Mouse (Mus musculus): ENCODE measurements at regions not wholly inside any gene's neighbourhood (a gene's known extent, or its start where the extent isn't known, plus 50 kb on each side); places are given as distances from the start of the nearest gene placed in this dataset.
A peak's percentile ranks its signal among the peaks of the same experiment; 100 is the strongest.

DNA sequence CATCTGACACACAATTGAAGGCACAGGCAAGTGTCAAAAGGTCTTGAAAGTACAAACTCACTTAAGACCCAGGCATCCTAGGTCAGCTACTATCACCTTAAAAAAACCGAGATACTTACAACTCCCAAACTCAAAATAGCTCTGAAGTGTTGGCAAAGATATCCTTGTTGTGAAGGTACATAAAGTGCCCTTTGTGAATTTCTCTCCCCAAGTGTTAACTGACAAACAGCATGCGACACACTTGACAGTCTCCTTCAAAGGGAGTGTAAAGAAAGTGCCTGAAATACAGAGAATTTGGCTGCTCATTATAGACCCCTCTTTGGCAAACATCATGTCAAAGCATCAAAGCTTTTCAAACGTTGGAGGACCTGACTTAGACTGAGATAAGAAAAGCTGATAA lies 2634.2 kb downstream of the 9330182O14Rik start:
- DNase-seq (ENCODE audit: extremely low read depth, insufficient read length, low spot score), result no peak

DNA sequence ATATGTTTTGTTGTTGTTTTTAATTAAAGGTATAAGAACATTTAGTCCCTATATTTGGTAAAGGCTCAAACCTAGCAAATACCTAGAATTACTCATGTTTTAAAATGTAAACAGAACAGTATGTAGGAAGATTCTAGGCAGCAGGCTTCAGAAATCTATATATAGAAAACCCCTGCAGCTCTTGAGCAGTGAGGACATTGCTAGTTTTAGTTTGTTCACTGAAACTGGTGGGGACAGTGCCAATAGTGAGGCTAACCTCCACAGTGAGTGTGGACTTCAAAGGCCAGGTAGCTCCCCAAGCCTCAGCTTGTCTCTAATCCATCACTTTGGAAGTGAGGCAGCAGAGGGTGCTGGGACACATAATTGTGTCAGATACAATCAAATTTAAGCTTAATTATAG lies 2645.7 kb downstream of the 9330182O14Rik start:
- no peak for DNase-seq (ENCODE audit: extremely low read depth, insufficient read length, low spot score)

- no peak for DNase-seq (ENCODE audit: extremely low read depth, insufficient read length, low spot score)
Measured at GRCm38 (mm10) chr15:42801217-42801616, 2667.1 kb downstream of the 9330182O14Rik start.

DNA sequence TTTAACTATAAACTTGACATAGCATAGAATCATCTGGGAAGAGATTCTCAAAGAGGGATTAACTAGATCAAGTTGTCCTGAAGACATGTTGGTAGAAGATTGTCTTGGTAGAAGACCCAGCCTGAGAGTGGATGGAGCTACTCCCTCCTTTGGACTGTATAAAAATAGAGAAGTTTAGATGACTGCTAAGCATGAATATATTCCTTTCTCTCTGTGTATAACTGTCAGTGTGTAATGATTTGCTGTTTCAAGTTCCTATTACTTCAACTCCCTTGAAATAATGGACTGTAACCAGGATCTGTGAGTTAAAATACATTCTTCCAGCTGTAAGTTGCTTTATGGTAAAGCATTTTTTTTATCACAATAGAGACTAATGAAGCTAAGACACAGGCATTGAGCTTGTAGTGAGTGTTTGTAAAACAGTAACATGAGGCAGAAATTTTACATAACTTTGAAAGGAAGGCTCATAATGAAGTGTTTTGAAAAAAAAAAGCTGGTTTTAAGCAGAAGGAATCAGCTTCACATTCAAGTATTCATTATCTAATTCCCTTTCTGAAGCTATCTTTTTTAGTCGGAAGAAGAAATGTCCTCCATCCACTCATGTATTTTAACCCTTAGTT lies 2676.8 kb downstream of the 9330182O14Rik start:
- DNase-seq (ENCODE audit: extremely low read depth, insufficient read length, low spot score), result no peak

GRCm38 (mm10) chr15:42815026-42815724 lies 2681.0 kb downstream of the 9330182O14Rik start:
- DNase-seq (ENCODE audit: extremely low read depth, insufficient read length, low spot score), result no peak

GRCm38 (mm10) chr15:42838839-42839238 lies 2704.7 kb downstream of the 9330182O14Rik start:
- no peak for DNase-seq (ENCODE audit: extremely low read depth, insufficient read length, low spot score)

GRCm38 (mm10) chr15:42850003-42850402 lies 2715.8 kb downstream of the 9330182O14Rik start:
- DNase-seq (ENCODE audit: extremely low read depth, insufficient read length, low spot score), result no peak

DNA sequence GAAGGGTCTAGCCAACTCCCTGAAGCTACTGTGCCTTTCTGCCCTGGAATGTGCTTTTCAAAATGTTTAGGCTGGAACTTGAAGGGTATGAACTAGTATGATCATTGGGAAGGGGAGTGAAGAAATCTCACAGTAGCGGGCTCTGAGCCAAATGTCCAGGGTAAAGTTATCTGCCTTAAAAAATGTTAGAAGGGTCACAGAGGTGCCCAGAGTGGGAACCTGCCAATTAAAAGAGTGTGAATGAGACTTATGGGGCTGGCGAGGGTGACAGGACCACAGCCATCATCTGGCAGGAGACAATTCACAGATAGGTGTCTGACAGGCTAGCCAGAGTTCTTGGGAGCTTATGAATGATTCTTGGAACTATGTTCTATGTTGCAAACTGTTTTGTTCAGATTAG lies 2738.3 kb downstream of the 9330182O14Rik start:
- DNase-seq (ENCODE audit: extremely low read depth, insufficient read length, low spot score), result no peak

GRCm38 (mm10) chr15:42894611-42895010 lies 2760.4 kb downstream of the 9330182O14Rik start:
- DNase-seq (ENCODE audit: extremely low read depth, insufficient read length, low spot score), result no peak

- DNase-seq (ENCODE audit: extremely low read depth, insufficient read length, low spot score), result no peak
Measured at GRCm38 (mm10) chr15:42900056-42900455, 2765.9 kb downstream of the 9330182O14Rik start.

DNA sequence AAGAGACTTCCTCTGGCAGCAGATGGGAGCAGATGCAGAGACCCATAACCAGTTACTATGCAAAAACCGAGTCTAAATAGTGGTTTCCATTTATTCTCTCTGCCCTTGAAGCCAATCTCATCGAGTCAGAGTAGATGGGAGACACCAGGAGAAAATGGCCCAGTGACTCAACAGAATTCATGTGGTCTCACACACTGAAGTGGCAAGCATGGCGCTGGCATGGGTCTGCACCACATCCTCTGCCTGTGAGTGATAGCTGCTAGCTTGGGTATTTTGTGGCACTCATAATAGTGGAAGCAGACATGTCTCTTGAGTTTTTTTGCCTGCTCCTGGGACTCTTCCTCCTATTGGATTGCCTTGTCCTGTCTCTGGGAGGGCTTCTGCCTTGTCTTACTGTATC lies 2767.6 kb downstream of the 9330182O14Rik start:
- DNase-seq (ENCODE audit: extremely low read depth, insufficient read length, low spot score), result no peak

DNA sequence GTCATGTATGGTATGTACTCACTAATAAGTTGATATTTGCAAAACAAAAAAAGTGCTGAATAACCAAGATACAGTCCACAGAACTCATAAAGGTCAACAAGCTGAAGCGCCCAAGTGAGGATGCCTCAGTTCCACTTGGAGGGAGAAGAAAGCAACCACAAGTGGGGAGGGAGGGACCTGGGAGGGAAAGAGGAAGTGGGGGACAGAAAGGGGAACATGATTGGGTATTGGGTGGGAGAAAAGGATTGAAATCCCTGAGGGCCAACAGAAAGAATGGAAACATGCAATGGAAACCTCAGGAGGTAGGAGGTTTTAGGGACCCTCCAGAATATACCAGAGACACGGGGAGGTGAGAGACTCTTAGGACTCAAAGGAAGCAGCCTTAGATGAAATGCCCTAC lies 2777.2 kb downstream of the 9330182O14Rik start:
- no peak for DNase-seq (ENCODE audit: extremely low read depth, insufficient read length, low spot score)

- no peak for DNase-seq (ENCODE audit: extremely low read depth, insufficient read length, low spot score)
Measured at GRCm38 (mm10) chr15:42912880-42913279, 2778.7 kb downstream of the 9330182O14Rik start.

GRCm38 (mm10) chr15:42913285-42913684 lies 2779.1 kb downstream of the 9330182O14Rik start:
- DNase-seq (ENCODE audit: extremely low read depth, insufficient read length, low spot score), result no peak

DNA sequence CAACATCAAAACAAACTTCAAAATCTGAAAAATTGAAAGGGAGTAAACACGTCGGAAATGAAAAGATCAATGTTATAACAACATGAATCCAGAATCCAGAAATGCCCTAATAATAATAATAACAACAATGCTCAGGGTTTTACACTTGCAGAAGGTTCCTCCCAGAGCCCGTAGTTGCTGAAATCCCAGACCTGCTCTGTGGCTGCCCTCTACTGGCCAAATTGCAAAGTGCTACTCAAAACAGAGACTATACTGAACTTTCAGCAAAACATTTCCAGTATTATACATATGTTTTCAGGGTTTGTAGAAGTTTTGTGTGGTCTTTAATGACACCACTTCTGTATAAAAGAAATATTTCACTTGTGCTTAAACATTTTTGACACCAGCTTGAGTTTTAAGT lies 2779.9 kb downstream of the 9330182O14Rik start:
- DNase-seq (ENCODE audit: extremely low read depth, insufficient read length, low spot score), result no peak

GRCm38 (mm10) chr15:42915195-42915594 lies 2781.0 kb downstream of the 9330182O14Rik start:
- DNase-seq (ENCODE audit: extremely low read depth, insufficient read length, low spot score), result peak; percentile 2

DNA sequence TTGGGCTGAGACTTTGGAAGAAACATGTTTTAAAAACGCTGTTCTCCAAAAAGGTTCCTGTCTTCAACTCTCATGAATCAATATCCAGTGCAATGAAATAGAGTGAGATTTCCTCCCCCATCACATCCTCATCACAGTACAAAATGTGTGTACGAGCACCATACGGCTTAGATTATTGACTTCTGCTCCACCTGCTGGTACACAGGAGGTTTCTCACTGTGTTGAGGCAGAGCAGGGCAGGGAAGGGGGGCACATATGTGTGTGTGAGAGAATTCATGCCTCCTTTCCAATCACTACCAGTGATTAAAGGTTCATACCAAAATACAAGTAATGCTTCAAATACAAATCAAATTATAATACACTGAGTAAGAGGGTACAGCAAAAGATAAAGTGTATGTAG lies 2787.5 kb downstream of the 9330182O14Rik start:
- no peak for DNase-seq (ENCODE audit: extremely low read depth, insufficient read length, low spot score)

- no peak for DNase-seq (ENCODE audit: extremely low read depth, insufficient read length, low spot score)
Measured at GRCm38 (mm10) chr15:42928331-42928730, 2794.2 kb downstream of the 9330182O14Rik start.

DNA sequence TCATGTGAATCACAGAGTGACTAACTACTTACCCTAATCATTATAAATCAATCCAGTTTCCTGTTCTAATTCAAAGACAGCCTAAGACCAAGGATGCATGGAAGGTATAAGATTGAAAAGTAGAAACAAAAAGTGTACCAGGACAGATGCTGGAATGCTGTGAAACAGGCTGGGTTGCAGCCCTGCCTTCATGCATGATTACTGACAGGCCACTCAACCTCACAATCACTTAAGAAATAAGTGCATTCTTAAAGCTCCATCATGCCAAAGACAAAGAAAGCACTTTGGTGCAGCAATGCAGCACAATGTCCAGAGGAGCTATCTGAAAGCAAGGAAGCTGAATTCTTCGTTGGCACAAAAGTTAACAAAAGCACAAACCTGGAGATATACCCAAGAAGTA lies 2810.4 kb downstream of the 9330182O14Rik start:
- DNase-seq (ENCODE audit: extremely low read depth, insufficient read length, low spot score), result no peak

DNA sequence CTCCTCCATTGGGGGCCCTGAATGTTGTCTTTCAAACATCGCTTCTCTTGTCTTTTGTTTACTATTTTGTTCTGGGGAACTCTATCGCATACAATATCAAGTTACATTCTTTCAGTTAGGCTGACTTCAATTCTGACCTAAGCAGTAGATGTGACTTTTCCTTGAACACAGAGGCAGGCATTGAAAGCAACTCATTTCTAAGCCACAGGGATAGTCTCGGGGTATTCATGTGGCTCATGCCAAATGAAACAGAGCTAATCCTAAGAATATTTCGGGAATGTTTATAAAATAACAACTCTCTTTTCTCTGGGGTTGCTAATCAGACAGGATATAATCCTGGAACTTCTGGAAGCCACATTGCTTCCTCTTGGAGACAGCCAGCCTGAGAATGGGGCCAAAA lies 2821.0 kb downstream of the 9330182O14Rik start:
- DNase-seq (ENCODE audit: extremely low read depth, insufficient read length, low spot score), result no peak

DNA sequence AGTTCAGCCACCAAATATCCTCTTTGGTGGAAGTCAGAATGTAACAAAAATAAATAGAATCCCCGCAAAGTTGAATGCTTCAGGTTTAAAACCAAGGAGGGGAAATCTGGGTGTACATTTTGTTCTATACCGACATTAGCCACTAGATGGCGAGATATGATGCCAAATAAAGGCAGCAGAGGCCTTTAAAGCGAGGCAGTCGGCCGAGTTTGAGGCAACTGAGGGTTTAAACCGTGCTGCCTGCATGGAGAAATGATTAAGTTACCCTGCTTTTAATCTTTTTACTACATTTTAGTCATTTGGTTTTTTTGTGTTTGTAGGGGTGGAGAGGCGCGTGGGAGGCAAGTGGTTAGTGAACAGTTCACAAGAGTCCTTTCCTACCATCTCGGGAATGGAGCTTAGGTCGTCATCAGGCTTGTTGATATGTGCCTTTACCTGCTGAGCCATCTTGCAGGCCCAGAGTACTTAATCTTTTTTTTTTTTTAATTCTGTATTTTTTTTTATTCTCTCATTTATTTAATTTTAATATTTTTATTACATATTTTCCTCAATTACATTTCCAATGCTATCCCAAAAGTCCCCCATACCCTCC lies 2828.7 kb downstream of the 9330182O14Rik start:
- peak; percentile 10 for DNase-seq (ENCODE audit: extremely low read depth, insufficient read length, low spot score)

- no peak for DNase-seq (ENCODE audit: extremely low read depth, insufficient read length, low spot score)
Measured at GRCm38 (mm10) chr15:42965314-42965713, 2831.1 kb downstream of the 9330182O14Rik start.

Data from 3134 (cell line).